Mouse (Mus musculus): ENCODE results near the gene Six1. TPM values are rescaled to one million over a fixed set of nuclear protein-coding genes. Genes with fewer than 3 reads are reported as not detected.
"Not testable (repeated sequence)": the region's sequence is repeated elsewhere in the genome, so short reads cannot be mapped to it uniquely, and the experiment has no call there.

Six1 gene
- total and polyA plus RNA-seq, 3 experiments = 1.9 to 2.5 (median 2.0) TPM

DNA sequence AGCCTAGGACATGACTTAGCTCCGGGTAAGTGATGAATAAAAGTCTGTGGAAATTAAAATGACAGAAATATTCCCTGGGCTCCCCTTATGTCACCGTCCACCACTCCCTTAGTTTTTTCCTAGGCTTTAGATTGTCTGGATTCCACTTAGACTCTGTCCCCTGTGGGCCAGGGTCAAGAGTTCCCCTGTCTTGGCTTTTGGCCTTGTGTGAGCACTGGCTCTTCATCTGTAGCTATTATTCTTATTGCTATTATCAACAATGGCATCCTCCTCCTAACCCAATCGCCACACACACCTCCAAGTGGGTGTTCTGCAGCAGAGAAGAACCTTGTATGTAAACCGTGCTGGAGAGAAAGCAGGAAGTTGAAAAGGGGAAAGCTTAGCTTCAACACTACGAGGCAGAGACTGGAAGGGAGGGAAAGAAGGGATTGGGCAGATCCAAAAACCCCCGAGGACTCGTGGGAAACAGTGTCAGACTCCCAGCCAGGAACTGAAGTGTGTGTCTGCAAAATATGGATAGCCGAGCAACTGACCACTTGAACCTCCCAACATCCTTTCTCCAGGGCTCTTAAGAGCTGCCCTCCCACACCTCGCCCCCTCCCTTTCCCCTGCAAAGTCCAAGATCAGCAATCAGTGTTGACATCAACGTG lies 41.4 kb downstream of the Six1 start:
- no peaks in the 10 kb centered on the region for H3K9me3 ChIP-seq (replicated peaks)
- no peak for ATAC-seq (ENCODE audit: extremely low read depth, insufficient number of reproducible peaks, low FRiP score, poor library complexity, severe bottlenecking)

GRCm38 (mm10) chr12:73002903-73003302 lies 50.8 kb downstream of the Six1 start:
- not testable (repeated sequence) for H3K9me3 ChIP-seq (replicated peaks); ATAC-seq (ENCODE audit: extremely low read depth, insufficient number of reproducible peaks, low FRiP score, poor library complexity, severe bottlenecking); H3K27me3 ChIP-seq (ENCODE audit: insufficient read depth, low read length); H3K4me1 ChIP-seq (ENCODE audit: insufficient read depth, low read depth, low read length); H3K4me3 ChIP-seq (ENCODE audit: low read depth, low read length); H3K36me3 ChIP-seq (replicated peaks); DNase-seq (ENCODE audit: low spot score)

More for the DNA sequence above, 41.4 kb downstream of the Six1 start:
- Histone ChIP-seq H3K27me3 (ENCODE audit: insufficient read depth, low read length) (peaks cover 7% of the 10 kb centered on the region; the same call in 1 of the 2 replicates), H3K36me3 (replicated peaks) (no peaks in the 10 kb centered on the region), H3K4me3 (ENCODE audit: low read depth, low read length) (no peak overlapping the region), H3K4me1 (ENCODE audit: insufficient read depth, low read depth, low read length) (no peaks in the 10 kb centered on the region)
- TF ChIP-seq POLR2AphosphoS5 (IDR thresholded peaks at IDR 0.05; ENCODE audit: insufficient replicate concordance, low read depth, low read length) (no peak), GATA2 (IDR thresholded peaks at IDR 0.05; ENCODE audit: borderline replicate concordance, low read depth, low read length) (no peak), TAL1 (conservative IDR thresholded peaks at IDR 0.05; ENCODE audit: low read depth, low read length) (no peak), CTCF (IDR thresholded peaks at IDR 0.05; ENCODE audit: low read depth, low read length) (no peak), GATA1 (IDR thresholded peaks at IDR 0.05; ENCODE audit: borderline replicate concordance, low read length) (no peak)
- DNase-seq (ENCODE audit: low spot score) = no peak

DNA sequence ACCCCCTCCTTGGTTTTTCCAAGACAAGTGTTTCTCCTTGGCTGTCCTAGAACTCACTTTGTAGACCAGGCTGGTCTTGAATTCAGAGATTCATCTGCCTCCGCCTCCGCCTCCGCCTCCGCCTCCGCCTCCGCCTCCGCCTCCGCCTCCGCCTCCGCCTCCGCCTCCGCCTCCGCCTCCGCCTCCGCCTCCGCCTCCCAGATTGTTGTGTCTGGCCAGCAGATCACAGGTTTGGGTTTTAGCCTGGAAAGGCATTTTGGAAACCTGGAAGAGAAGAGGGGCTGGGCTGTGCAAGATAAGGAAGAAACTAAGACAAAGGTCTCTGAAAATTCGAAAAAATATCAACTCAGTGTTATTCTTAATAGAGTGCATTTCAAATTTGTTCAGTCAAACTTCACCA lies 51.4 kb downstream of the Six1 start:
- H3K9me3 ChIP-seq (replicated peaks); H3K27me3 ChIP-seq (ENCODE audit: insufficient read depth, low read length); H3K4me1 ChIP-seq (ENCODE audit: insufficient read depth, low read depth, low read length); H3K36me3 ChIP-seq (replicated peaks); H3K4me3 ChIP-seq (ENCODE audit: low read depth, low read length); DNase-seq (ENCODE audit: low spot score); ATAC-seq (ENCODE audit: extremely low read depth, insufficient number of reproducible peaks, low FRiP score, poor library complexity, severe bottlenecking): not testable (repeated sequence)

GRCm38 (mm10) chr12:72998105-72999001 lies 55.3 kb downstream of the Six1 start:
- ATAC-seq (ENCODE audit: extremely low read depth, insufficient number of reproducible peaks, low FRiP score, poor library complexity, severe bottlenecking) (no peak), DNase-seq (ENCODE audit: low spot score) (no peak)
- H3K4me1 ChIP-seq (ENCODE audit: insufficient read depth, low read depth, low read length) = no peaks in the 10 kb centered on the region
- TF ChIP-seq GATA2 (IDR thresholded peaks at IDR 0.05; ENCODE audit: borderline replicate concordance, low read depth, low read length) = no peak
- no peak for TF ChIP-seq GATA1 (IDR thresholded peaks at IDR 0.05; ENCODE audit: borderline replicate concordance, low read length)
- TF ChIP-seq POLR2AphosphoS5 (IDR thresholded peaks at IDR 0.05; ENCODE audit: insufficient replicate concordance, low read depth, low read length) = no peak
- no peak for TF ChIP-seq TAL1 (conservative IDR thresholded peaks at IDR 0.05; ENCODE audit: low read depth, low read length)
- TF ChIP-seq CTCF (IDR thresholded peaks at IDR 0.05; ENCODE audit: low read depth, low read length) = no peak
- H3K4me3 ChIP-seq (ENCODE audit: low read depth, low read length) = no peak overlapping the region
- peaks cover 5% of the 10 kb centered on the region for H3K27me3 ChIP-seq (ENCODE audit: insufficient read depth, low read length)
- no peaks in the 10 kb centered on the region for H3K36me3 ChIP-seq (replicated peaks)
- no peaks in the 10 kb centered on the region for H3K9me3 ChIP-seq (replicated peaks)

GRCm38 (mm10) chr12:72996646-72997045 lies 57.0 kb downstream of the Six1 start:
- H3K9me3 ChIP-seq (replicated peaks) = no peaks in the 10 kb centered on the region
- DNase-seq (ENCODE audit: low spot score) (no peak), ATAC-seq (ENCODE audit: extremely low read depth, insufficient number of reproducible peaks, low FRiP score, poor library complexity, severe bottlenecking) (no peak)
- H3K36me3 ChIP-seq (replicated peaks) = no peaks in the 10 kb centered on the region
- peaks cover 7% of the 10 kb centered on the region for H3K27me3 ChIP-seq (ENCODE audit: insufficient read depth, low read length)
- no peaks in the 10 kb centered on the region for H3K4me1 ChIP-seq (ENCODE audit: insufficient read depth, low read depth, low read length)
- TF ChIP-seq CTCF (IDR thresholded peaks at IDR 0.05; ENCODE audit: low read depth, low read length) (no peak), GATA2 (IDR thresholded peaks at IDR 0.05; ENCODE audit: borderline replicate concordance, low read depth, low read length) (no peak), GATA1 (IDR thresholded peaks at IDR 0.05; ENCODE audit: borderline replicate concordance, low read length) (no peak), POLR2AphosphoS5 (IDR thresholded peaks at IDR 0.05; ENCODE audit: insufficient replicate concordance, low read depth, low read length) (no peak), TAL1 (conservative IDR thresholded peaks at IDR 0.05; ENCODE audit: low read depth, low read length) (no peak)
- no peak overlapping the region for H3K4me3 ChIP-seq (ENCODE audit: low read depth, low read length)

Other genes with a start within 250 kb of the Six1 start
- gene Six6, start 114.0 kb downstream of the Six1 start, total RNA-seq (2014; fragmentation: Nextera tagmentation) = not detected in 2 replicates
- 0.06 and 0.16 TPM in 2 replicates for gene Six6, start 114.0 kb downstream of the Six1 start, total RNA-seq (2017)
- not detected in 2 replicates for gene Six6, start 114.0 kb downstream of the Six1 start, polyA plus RNA-seq (2012)
- not detected in 2 replicates for gene 4930447C04Rik, start 113.1 kb downstream of the Six1 start, total RNA-seq (2014; fragmentation: Nextera tagmentation)
- 0.29 and 0.66 TPM in 2 replicates for gene 4930447C04Rik, start 113.1 kb downstream of the Six1 start, total RNA-seq (2017)
- gene 4930447C04Rik, start 113.1 kb downstream of the Six1 start, polyA plus RNA-seq (2012) = not detected in 2 replicates
- gene Six4, start 59.6 kb upstream of the Six1 start, total RNA-seq (2014; fragmentation: Nextera tagmentation) = 10.0 and 11.3 TPM in 2 replicates
- gene Six4, start 59.6 kb upstream of the Six1 start, total RNA-seq (2017) = 2.8 and 3.2 TPM in 2 replicates
- gene Six4, start 59.6 kb upstream of the Six1 start, polyA plus RNA-seq (2012) = 0.58 and 0.73 TPM in 2 replicates
- 34.0 and 37.0 TPM in 2 replicates for gene Mnat1, start 69.8 kb upstream of the Six1 start, total RNA-seq (2014; fragmentation: Nextera tagmentation)
- gene Mnat1, start 69.8 kb upstream of the Six1 start, total RNA-seq (2017) = 69.8 and 70.7 TPM in 2 replicates
- gene Mnat1, start 69.8 kb upstream of the Six1 start, polyA plus RNA-seq (2012) = 4.8 and 5.1 TPM in 2 replicates
- gene Trmt5, start 232.8 kb upstream of the Six1 start, total RNA-seq (2014; fragmentation: Nextera tagmentation) = 64.1 and 74.6 TPM in 2 replicates
- 69.1 and 70.6 TPM in 2 replicates for gene Trmt5, start 232.8 kb upstream of the Six1 start, total RNA-seq (2017)
- gene Trmt5, start 232.8 kb upstream of the Six1 start, polyA plus RNA-seq (2012) = 2.1 and 2.3 TPM in 2 replicates
- 17.5 and 26.3 TPM in 2 replicates for gene Slc38a6, start 232.9 kb upstream of the Six1 start, total RNA-seq (2014; fragmentation: Nextera tagmentation)
- gene Slc38a6, start 232.9 kb upstream of the Six1 start, total RNA-seq (2017) = 12.5 and 14.9 TPM in 2 replicates
- 2.7 TPM in 2 replicates for gene Slc38a6, start 232.9 kb upstream of the Six1 start, polyA plus RNA-seq (2012)